Mouse (Mus musculus): ENCODE measurements at regions not wholly inside any gene's neighbourhood (a gene's known extent, or its start where the extent isn't known, plus 50 kb on each side); places are given as distances from the start of the nearest gene placed in this dataset.

DNA sequence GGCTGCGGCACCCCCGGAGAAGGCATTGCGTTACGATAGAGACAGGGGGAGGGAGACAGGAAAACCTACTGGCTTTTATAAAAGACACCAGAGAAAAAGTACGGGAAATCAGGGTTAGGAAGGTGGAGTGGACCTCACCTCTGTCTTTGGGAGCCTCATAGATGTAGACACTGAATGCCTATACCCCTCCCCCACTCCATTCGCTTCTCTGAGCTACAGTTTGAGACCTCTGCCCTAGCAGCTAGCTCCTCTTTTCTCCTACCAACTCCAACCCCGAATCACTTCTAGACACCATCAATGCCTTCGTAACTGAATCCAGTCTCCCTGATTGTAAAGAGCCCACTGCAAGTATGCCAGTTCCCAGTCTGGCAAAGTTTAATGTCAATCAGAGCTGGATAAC is 118.5 kb downstream of the Slc38a6 start:
- TF ChIP-seq EP300 (IDR thresholded peaks at IDR 0.05) (no peak), CTCF (IDR thresholded peaks at IDR 0.05) (no peak)
